Mouse (Mus musculus): ENCODE results near the gene Mrps27.
"Not testable (repeated sequence)": the region's sequence is repeated elsewhere in the genome, so short reads cannot be mapped to it uniquely, and the experiment has no call there.

Mrps27 gene

GRCm38 (mm10) chr13:99344599-99345575 lies at the start of gene Mrps27, which contains the start of gene Ptcd2:
Gene Mrps27 (plus strand): TSS chr13:99344786.
Gene Ptcd2 (minus strand): TSS chr13:99344705.
- DNase-seq: peak; percentile 95

GRCm38 (mm10) chr13:99299921-99300320 lies 44.7 kb upstream of the Mrps27 start:
- no peak for DNase-seq

- no peak for DNase-seq
Measured at GRCm38 (mm10) chr13:99303846-99304245, 40.7 kb upstream of the Mrps27 start.

- no peak for DNase-seq
Measured at GRCm38 (mm10) chr13:99304365-99304764, 40.2 kb upstream of the Mrps27 start.

- no peak for DNase-seq
Measured at GRCm38 (mm10) chr13:99305186-99305585, 39.4 kb upstream of the Mrps27 start.

- DNase-seq: no peak
Measured at GRCm38 (mm10) chr13:99306164-99306563, 38.4 kb upstream of the Mrps27 start.

- no peak for DNase-seq
Measured at GRCm38 (mm10) chr13:99307930-99308359, 36.6 kb upstream of the Mrps27 start.

GRCm38 (mm10) chr13:99308393-99308792 lies 36.2 kb upstream of the Mrps27 start:
- no peak for DNase-seq

GRCm38 (mm10) chr13:99314098-99314497 lies 30.5 kb upstream of the Mrps27 start:
- no peak for DNase-seq

GRCm38 (mm10) chr13:99314657-99315181 lies 29.9 kb upstream of the Mrps27 start:
- DNase-seq: no peak

- no peak for DNase-seq
Measured at GRCm38 (mm10) chr13:99316366-99316765, 28.2 kb upstream of the Mrps27 start.

GRCm38 (mm10) chr13:99317058-99317457 lies 27.5 kb upstream of the Mrps27 start:
- DNase-seq: no peak

- no peak for DNase-seq
Measured at GRCm38 (mm10) chr13:99320453-99320852, 24.1 kb upstream of the Mrps27 start.

GRCm38 (mm10) chr13:99322915-99323314 lies 21.7 kb upstream of the Mrps27 start:
- DNase-seq: not testable (repeated sequence)

GRCm38 (mm10) chr13:99323632-99324336 lies 20.8 kb upstream of the Mrps27 start:
- no peak for DNase-seq

GRCm38 (mm10) chr13:99324337-99324685 lies 20.3 kb upstream of the Mrps27 start:
- not testable (repeated sequence) for DNase-seq

- no peak for DNase-seq
Measured at GRCm38 (mm10) chr13:99331255-99331654, 13.3 kb upstream of the Mrps27 start.

- no peak for DNase-seq
Measured at GRCm38 (mm10) chr13:99337510-99337909, 7.1 kb upstream of the Mrps27 start.

- no peak for DNase-seq
Measured at GRCm38 (mm10) chr13:99341504-99341903, 3.1 kb upstream of the Mrps27 start.

- DNase-seq: no peak
Measured at GRCm38 (mm10) chr13:99343876-99344598, 549 bp upstream of the Mrps27 start.

- no peak for DNase-seq
Measured at GRCm38 (mm10) chr13:99350009-99350408, 5.4 kb downstream of the Mrps27 start.

- DNase-seq: no peak
Measured at GRCm38 (mm10) chr13:99351186-99351585, 6.6 kb downstream of the Mrps27 start.

GRCm38 (mm10) chr13:99351596-99351995 lies 7.0 kb downstream of the Mrps27 start:
- DNase-seq: no peak

Measured in thymus, adult 18-20 months (tissue).